Mouse (Mus musculus): ENCODE data around the gene Shroom3. TPM values are rescaled to one million over a fixed set of nuclear protein-coding genes. Genes with fewer than 3 reads are reported as not detected.

Gene Shroom3
- polyA plus RNA-seq, 1 experiment from 2014 or later: 0.22 TPM

GRCm38 (mm10) chr5:92810922-92811533, 127.8 kb downstream of the Shroom3 start:
- 12% methylated on average over 9 of the region's 9 CpGs for WGBS (ENCODE audit: insufficient replicate concordance)
- H3K36me3 ChIP-seq (replicated peaks): no peaks in the 10 kb centered on the region
- H3K4me2 ChIP-seq: no peak overlapping the region
- H3K27ac ChIP-seq (replicated peaks): no peak overlapping the region
- no peaks in the 10 kb centered on the region for H3K4me1 ChIP-seq (replicated peaks)
- no peak overlapping the region for H3K9ac ChIP-seq
- no peak overlapping the region for H3K4me3 ChIP-seq (replicated peaks)
- no peaks in the 10 kb centered on the region for H3K9me3 ChIP-seq (replicated peaks)
- peaks cover 22% of the 10 kb centered on the region for H3K27me3 ChIP-seq
- ATAC-seq (ENCODE audit: insufficient read depth): no peak

GRCm38 (mm10) chr5:92811761-92812160, 128.5 kb downstream of the Shroom3 start:
- Histone ChIP-seq H3K9me3 (replicated peaks) (no peaks in the 10 kb centered on the region), H3K9ac (no peak overlapping the region), H3K4me3 (replicated peaks) (no peak overlapping the region), H3K27ac (replicated peaks) (no peak overlapping the region), H3K27me3 (peaks cover 22% of the 10 kb centered on the region), H3K36me3 (replicated peaks) (no peaks in the 10 kb centered on the region), H3K4me1 (replicated peaks) (no peaks in the 10 kb centered on the region), H3K4me2 (no peak overlapping the region)
- WGBS (ENCODE audit: insufficient replicate concordance): 54% methylated on average over 7 of the region's 7 CpGs
- ATAC-seq (ENCODE audit: insufficient read depth): no peak

DNA sequence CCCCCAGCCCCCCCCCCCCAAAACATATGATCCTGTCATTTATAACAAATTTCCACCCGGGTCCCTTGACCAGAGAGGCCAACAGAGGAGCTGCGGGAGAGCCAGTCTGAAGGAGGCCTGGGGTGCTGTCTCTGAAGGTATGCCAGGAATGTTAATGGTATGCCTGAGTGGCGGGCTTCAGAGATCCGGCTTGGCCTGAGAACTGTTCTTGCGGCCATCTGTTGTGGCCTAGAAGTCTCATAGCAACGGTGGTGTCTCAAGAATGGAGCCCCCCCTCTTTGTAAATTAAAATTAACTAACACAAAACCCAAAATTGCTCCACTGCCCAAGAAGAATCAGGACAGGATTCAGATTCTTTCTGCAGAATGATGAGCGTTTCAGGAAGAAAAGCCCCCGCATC, 129.7 kb downstream of the Shroom3 start:
- no peaks in the 10 kb centered on the region for H3K36me3 ChIP-seq (replicated peaks)
- H3K4me2 ChIP-seq: no peak overlapping the region
- no peak overlapping the region for H3K27ac ChIP-seq (replicated peaks)
- H3K27me3 ChIP-seq: peaks cover 22% of the 10 kb centered on the region
- no peak overlapping the region for H3K4me3 ChIP-seq (replicated peaks)
- no peak overlapping the region for H3K9ac ChIP-seq
- no peak for ATAC-seq (ENCODE audit: insufficient read depth)
- H3K4me1 ChIP-seq (replicated peaks): no peaks in the 10 kb centered on the region
- 42% methylated on average over 8 of the region's 8 CpGs for WGBS (ENCODE audit: insufficient replicate concordance)
- H3K9me3 ChIP-seq (replicated peaks): no peaks in the 10 kb centered on the region

DNA sequence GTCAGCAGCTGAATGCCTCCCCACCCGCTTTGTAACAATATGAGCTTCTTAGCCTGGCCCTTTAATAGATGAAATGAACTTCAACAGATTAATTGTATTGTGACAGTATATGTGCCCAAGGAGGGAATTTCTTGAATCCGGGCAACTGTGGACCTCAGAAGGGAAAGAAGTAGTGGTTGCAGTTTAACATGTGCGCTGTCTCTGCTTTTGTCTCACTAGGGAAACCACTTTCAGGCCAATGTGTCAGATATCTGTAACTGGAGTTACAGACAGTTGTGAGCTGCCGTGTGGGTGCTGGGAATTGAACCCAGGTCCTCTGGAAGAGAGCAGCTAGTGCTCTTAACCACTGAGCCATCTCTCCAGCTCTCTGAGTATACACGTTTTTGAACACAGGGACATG, 130.3 kb downstream of the Shroom3 start:
- no peak overlapping the region for H3K4me3 ChIP-seq (replicated peaks)
- no peaks in the 10 kb centered on the region for H3K4me1 ChIP-seq (replicated peaks)
- no peak overlapping the region for H3K4me2 ChIP-seq
- WGBS (ENCODE audit: insufficient replicate concordance): 57% methylated on average over 5 of the region's 5 CpGs
- no peak overlapping the region for H3K27ac ChIP-seq (replicated peaks)
- ATAC-seq (ENCODE audit: insufficient read depth): no peak
- no peaks in the 10 kb centered on the region for H3K36me3 ChIP-seq (replicated peaks)
- no peak overlapping the region for H3K9ac ChIP-seq
- peaks cover 20% of the 10 kb centered on the region for H3K27me3 ChIP-seq
- no peaks in the 10 kb centered on the region for H3K9me3 ChIP-seq (replicated peaks)

- no peak overlapping the region for H3K4me2 ChIP-seq
- H3K36me3 ChIP-seq (replicated peaks): no peaks in the 10 kb centered on the region
- no peaks in the 10 kb centered on the region for H3K4me1 ChIP-seq (replicated peaks)
- peaks cover 10% of the 10 kb centered on the region for H3K27me3 ChIP-seq
- H3K27ac ChIP-seq (replicated peaks): no peak overlapping the region
- ATAC-seq (ENCODE audit: insufficient read depth): no peak
- no peak overlapping the region for H3K4me3 ChIP-seq (replicated peaks)
- 61% methylated on average over 3 of the region's 3 CpGs for WGBS (ENCODE audit: insufficient replicate concordance)
- no peak overlapping the region for H3K9ac ChIP-seq
- H3K9me3 ChIP-seq (replicated peaks): no peaks in the 10 kb centered on the region
These were observed 131.4 kb downstream of the Shroom3 start for GRCm38 (mm10) chr5:92814621-92815020.

GRCm38 (mm10) chr5:92817122-92817822, 134.0 kb downstream of the Shroom3 start:
- no peak overlapping the region for H3K27ac ChIP-seq (replicated peaks)

DNA sequence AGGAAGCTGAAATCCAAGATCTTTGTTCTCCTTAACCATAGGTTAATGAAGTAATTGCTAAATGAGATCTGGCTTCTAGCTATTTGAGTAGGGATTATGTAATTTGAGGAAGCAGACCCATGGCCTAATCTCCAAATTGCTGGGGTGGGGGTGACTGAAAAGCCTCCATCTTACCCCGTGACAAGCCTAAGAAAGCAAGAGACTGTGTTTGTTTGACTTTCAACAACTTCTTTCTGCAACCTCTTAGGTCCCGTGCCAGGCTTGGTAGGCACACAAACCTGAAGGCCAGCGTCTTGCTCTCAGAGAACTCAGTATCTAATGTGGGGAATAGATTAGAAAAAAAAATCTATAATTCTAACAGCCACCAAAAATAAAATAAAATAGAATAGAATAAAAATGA, 138.1 kb downstream of the Shroom3 start:
- no peak overlapping the region for H3K4me2 ChIP-seq
- H3K9me3 ChIP-seq (replicated peaks): no peaks in the 10 kb centered on the region
- H3K4me3 ChIP-seq (replicated peaks): no peak overlapping the region
- no peaks in the 10 kb centered on the region for H3K27me3 ChIP-seq
- no peaks in the 10 kb centered on the region for H3K4me1 ChIP-seq (replicated peaks)
- 59% methylated on average over 3 of the region's 3 CpGs for WGBS (ENCODE audit: insufficient replicate concordance)
- H3K27ac ChIP-seq (replicated peaks): no peak overlapping the region
- H3K9ac ChIP-seq: no peak overlapping the region
- no peak for ATAC-seq (ENCODE audit: insufficient read depth)
- H3K36me3 ChIP-seq (replicated peaks): no peaks in the 10 kb centered on the region

More at GRCm38 (mm10) chr5:92817122-92817822, 134.0 kb downstream of the Shroom3 start:
- WGBS (ENCODE audit: insufficient replicate concordance): 55% methylated on average over 11 of the region's 11 CpGs
- Histone ChIP-seq H3K4me1 (replicated peaks) (no peaks in the 10 kb centered on the region), H3K4me3 (replicated peaks) (no peak overlapping the region), H3K9ac (no peak overlapping the region), H3K4me2 (no peak overlapping the region), H3K27me3 (no peaks in the 10 kb centered on the region), H3K9me3 (replicated peaks) (no peaks in the 10 kb centered on the region), H3K36me3 (replicated peaks) (no peaks in the 10 kb centered on the region)
- no peak for ATAC-seq (ENCODE audit: insufficient read depth)

GRCm38 (mm10) chr5:92823495-92823894, 140.3 kb downstream of the Shroom3 start:
- H3K9me3 ChIP-seq (replicated peaks): no peaks in the 10 kb centered on the region
- 63% methylated on average over 7 of the region's 7 CpGs for WGBS (ENCODE audit: insufficient replicate concordance)
- no peaks in the 10 kb centered on the region for H3K36me3 ChIP-seq (replicated peaks)
- H3K4me3 ChIP-seq (replicated peaks): no peak overlapping the region
- H3K27me3 ChIP-seq: no peaks in the 10 kb centered on the region
- no peaks in the 10 kb centered on the region for H3K4me1 ChIP-seq (replicated peaks)
- ATAC-seq (ENCODE audit: insufficient read depth): no peak
- no peak overlapping the region for H3K9ac ChIP-seq
- H3K4me2 ChIP-seq: no peak overlapping the region
- H3K27ac ChIP-seq (replicated peaks): no peak overlapping the region

DNA sequence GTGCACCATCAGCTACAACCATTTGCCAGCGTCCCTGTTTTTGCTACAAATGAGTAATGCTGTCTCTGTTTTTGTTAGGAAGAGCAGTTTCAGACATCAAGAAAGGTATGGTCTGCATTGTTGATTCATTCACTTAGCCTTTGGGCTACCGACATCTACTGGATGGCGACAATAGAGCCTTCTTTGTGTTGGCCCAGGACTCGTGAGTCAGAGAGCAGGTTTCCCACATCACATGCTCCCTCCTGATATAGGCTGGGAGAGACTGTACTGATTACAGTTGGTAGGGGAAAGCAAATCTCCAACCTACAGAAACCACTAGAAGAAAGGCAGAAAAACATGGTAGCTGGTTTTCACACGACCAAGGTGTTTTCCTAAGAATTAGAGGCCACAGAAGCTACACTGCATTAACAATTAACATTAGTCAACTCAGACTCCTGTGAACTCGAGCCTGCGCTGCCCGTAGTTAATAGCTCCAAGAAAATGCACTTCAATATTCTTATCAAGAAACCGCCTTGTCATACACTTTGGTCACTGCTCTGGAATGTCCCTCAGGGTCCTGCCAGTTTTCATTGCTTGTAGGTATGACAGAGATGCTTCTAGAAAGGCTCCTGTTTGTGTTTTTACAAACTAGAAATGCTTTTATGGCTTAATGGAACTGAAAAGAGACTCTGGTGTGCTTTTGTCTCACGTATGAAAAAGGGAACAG, 141.2 kb downstream of the Shroom3 start:
- no peak for ATAC-seq (ENCODE audit: insufficient read depth)
- no peak overlapping the region for H3K27ac ChIP-seq (replicated peaks)
- no peaks in the 10 kb centered on the region for H3K4me1 ChIP-seq (replicated peaks)
- no peaks in the 10 kb centered on the region for H3K36me3 ChIP-seq (replicated peaks)
- no peak overlapping the region for H3K4me2 ChIP-seq
- WGBS (ENCODE audit: insufficient replicate concordance): 58% methylated on average over 10 of the region's 10 CpGs
- no peaks in the 10 kb centered on the region for H3K9me3 ChIP-seq (replicated peaks)
- H3K4me3 ChIP-seq (replicated peaks): no peak overlapping the region
- H3K9ac ChIP-seq: no peak overlapping the region
- H3K27me3 ChIP-seq: no peaks in the 10 kb centered on the region

DNA sequence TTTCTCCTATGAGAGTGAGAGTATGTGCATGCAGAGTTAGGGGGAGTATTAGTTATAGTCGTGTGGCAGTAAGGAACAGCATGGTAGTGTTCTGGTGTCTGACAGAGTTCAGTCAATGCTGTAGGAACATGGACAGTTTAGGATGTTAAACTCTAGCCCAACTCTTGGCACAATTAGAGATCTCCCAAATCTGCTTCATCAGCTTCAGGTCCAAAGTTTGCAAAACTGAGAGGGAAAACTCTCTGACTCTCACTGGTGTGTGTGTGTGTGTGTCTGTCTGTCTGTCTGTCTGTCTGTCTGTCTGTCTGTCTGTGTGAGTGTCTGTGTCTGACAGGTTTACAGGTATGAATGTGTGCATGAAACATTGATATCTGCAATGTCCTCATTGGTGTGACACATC, 147.2 kb downstream of the Shroom3 start:
- Histone ChIP-seq H3K27ac (replicated peaks) (no peak overlapping the region), H3K4me1 (replicated peaks) (no peaks in the 10 kb centered on the region), H3K9ac (no peak overlapping the region), H3K36me3 (replicated peaks) (no peaks in the 10 kb centered on the region), H3K4me2 (no peak overlapping the region), H3K9me3 (replicated peaks) (no peaks in the 10 kb centered on the region), H3K27me3 (no peaks in the 10 kb centered on the region), H3K4me3 (replicated peaks) (no peak overlapping the region)
- ATAC-seq (ENCODE audit: insufficient read depth): no peak
- WGBS (ENCODE audit: insufficient replicate concordance): 54% methylated on average over 1 of the region's 1 CpGs

- Histone ChIP-seq H3K27me3 (no peaks in the 10 kb centered on the region), H3K4me1 (replicated peaks) (no peaks in the 10 kb centered on the region), H3K4me3 (replicated peaks) (no peak overlapping the region), H3K36me3 (replicated peaks) (no peaks in the 10 kb centered on the region), H3K9ac (no peak overlapping the region), H3K4me2 (no peak overlapping the region), H3K9me3 (replicated peaks) (no peaks in the 10 kb centered on the region), H3K27ac (replicated peaks) (no peak overlapping the region)
- WGBS (ENCODE audit: insufficient replicate concordance): 56% methylated on average over 7 of the region's 7 CpGs
- ATAC-seq (ENCODE audit: insufficient read depth): no peak
These were observed 151.3 kb downstream of the Shroom3 start for GRCm38 (mm10) chr5:92834513-92834912.
